Mouse (Mus musculus): ENCODE results near the gene Spred2. TPM values are rescaled to one million over a fixed set of nuclear protein-coding genes. Genes with fewer than 3 reads are reported as not detected.
A peak's percentile ranks its signal among the peaks of the same experiment; 100 is the strongest.
"Not testable (repeated sequence)": the region's sequence is repeated elsewhere in the genome, so short reads cannot be mapped to it uniquely, and the experiment has no call there.

Spred2 gene
- polyA plus RNA-seq, 1 experiment from 2014 or later: 5.6 TPM

DNA sequence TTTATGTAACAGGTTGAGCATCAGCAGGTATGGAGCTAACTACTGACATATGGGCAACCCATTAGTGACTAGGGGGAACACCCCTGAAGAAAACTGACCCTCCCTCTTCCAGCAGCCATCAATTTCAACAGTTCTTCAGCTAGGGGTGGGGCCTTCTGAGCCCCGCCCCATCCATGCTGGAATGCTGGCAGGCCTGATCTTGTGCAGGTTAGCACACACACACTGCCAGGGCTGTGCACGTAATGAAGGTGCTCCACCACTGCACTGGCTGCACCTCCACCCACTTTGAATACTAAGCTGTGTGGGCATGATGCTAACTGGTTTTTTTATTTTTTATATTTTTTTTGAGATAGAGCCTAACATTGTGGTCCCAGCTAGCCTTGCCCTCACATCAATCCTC lies 133.3 kb downstream of the Spred2 start:
- no peak overlapping the region for H3K4me2 ChIP-seq (replicated peaks)
- 94% methylated on average over 2 of the region's 2 CpGs for WGBS

GRCm38 (mm10) chr11:20059736-20060135 lies 135.6 kb downstream of the Spred2 start:
- no peak for ATAC-seq (ENCODE audit: low FRiP score, low read depth)

More for the DNA sequence above, 133.3 kb downstream of the Spred2 start:
- no peaks in the 10 kb centered on the region for H3K27me3 ChIP-seq
- H3K9me3 ChIP-seq: no peaks in the 10 kb centered on the region
- H3K9ac ChIP-seq (replicated peaks): no peak overlapping the region
- no peak overlapping the region for H3K4me3 ChIP-seq
- no peaks in the 10 kb centered on the region for H3K4me1 ChIP-seq
- H3K27ac ChIP-seq (replicated peaks): no peak overlapping the region
- H3K36me3 ChIP-seq: peaks cover 39% of the 10 kb centered on the region
- 0 out of 2 replicates have a peak, but pooled peaks have one; percentile 34 for ATAC-seq (ENCODE audit: low FRiP score, low read depth)

GRCm38 (mm10) chr11:20062801-20063200 lies 138.6 kb downstream of the Spred2 start:
- H3K4me1 ChIP-seq; H3K27me3 ChIP-seq; H3K4me2 ChIP-seq (replicated peaks); H3K4me3 ChIP-seq; ATAC-seq (ENCODE audit: low FRiP score, low read depth); H3K9me3 ChIP-seq; H3K9ac ChIP-seq (replicated peaks); H3K27ac ChIP-seq (replicated peaks): not testable (repeated sequence)
- WGBS: 93% methylated on average over 9 of the region's 9 CpGs
- peaks cover 53% of the 10 kb centered on the region for H3K36me3 ChIP-seq

More at GRCm38 (mm10) chr11:20059736-20060135, 135.6 kb downstream of the Spred2 start:
- WGBS: 78% methylated on average over 3 of the region's 3 CpGs
- H3K27ac ChIP-seq (replicated peaks): no peak overlapping the region
- H3K9ac ChIP-seq (replicated peaks): no peak overlapping the region
- no peak overlapping the region for H3K4me2 ChIP-seq (replicated peaks)
- H3K4me3 ChIP-seq: no peak overlapping the region
- H3K36me3 ChIP-seq: peaks cover 44% of the 10 kb centered on the region
- no peaks in the 10 kb centered on the region for H3K9me3 ChIP-seq
- peaks cover 4% of the 10 kb centered on the region; the same call in 1 of the 2 replicates for H3K4me1 ChIP-seq
- H3K27me3 ChIP-seq: no peaks in the 10 kb centered on the region

- not testable (repeated sequence) for H3K4me1 ChIP-seq; H3K27me3 ChIP-seq; H3K9ac ChIP-seq (replicated peaks); ATAC-seq (ENCODE audit: low FRiP score, low read depth); H3K4me2 ChIP-seq (replicated peaks); H3K4me3 ChIP-seq; H3K9me3 ChIP-seq; H3K27ac ChIP-seq (replicated peaks)
- H3K36me3 ChIP-seq: peaks cover 57% of the 10 kb centered on the region
- 23% methylated on average over 2 of the region's 2 CpGs for WGBS
Measured at GRCm38 (mm10) chr11:20064086-20064485, 139.9 kb downstream of the Spred2 start.

- ATAC-seq (ENCODE audit: low FRiP score, low read depth): no peak
- H3K4me3 ChIP-seq: no peak overlapping the region
- H3K4me2 ChIP-seq (replicated peaks): no peak overlapping the region
- H3K9ac ChIP-seq (replicated peaks): no peak overlapping the region
- H3K27ac ChIP-seq (replicated peaks): no peak overlapping the region
- H3K36me3 ChIP-seq: peaks cover 57% of the 10 kb centered on the region
- 93% methylated on average over 2 of the region's 2 CpGs for WGBS
- H3K9me3 ChIP-seq: no peaks in the 10 kb centered on the region
- no peaks in the 10 kb centered on the region for H3K27me3 ChIP-seq
- H3K4me1 ChIP-seq: peaks cover 8% of the 10 kb centered on the region; the same call in 1 of the 2 replicates
Measured at GRCm38 (mm10) chr11:20064926-20065325, 140.8 kb downstream of the Spred2 start.

GRCm38 (mm10) chr11:20066106-20066505 lies 141.9 kb downstream of the Spred2 start:
- no peak overlapping the region for H3K27ac ChIP-seq (replicated peaks)
- no peak for ATAC-seq (ENCODE audit: low FRiP score, low read depth)
- no peak overlapping the region for H3K9ac ChIP-seq (replicated peaks)
- peaks cover 8% of the 10 kb centered on the region; the same call in 1 of the 2 replicates for H3K4me1 ChIP-seq
- H3K27me3 ChIP-seq: no peaks in the 10 kb centered on the region
- no peaks in the 10 kb centered on the region for H3K9me3 ChIP-seq
- H3K4me2 ChIP-seq (replicated peaks): no peak overlapping the region
- no peak overlapping the region for H3K4me3 ChIP-seq
- 97% methylated on average over 1 of the region's 1 CpGs for WGBS
- H3K36me3 ChIP-seq: peaks cover 53% of the 10 kb centered on the region

- Histone ChIP-seq H3K27ac (replicated peaks) (no peak overlapping the region), H3K4me3 (no peak overlapping the region), H3K9ac (replicated peaks) (no peak overlapping the region), H3K27me3 (no peaks in the 10 kb centered on the region), H3K9me3 (no peaks in the 10 kb centered on the region), H3K36me3 (peaks cover 59% of the 10 kb centered on the region), H3K4me2 (replicated peaks) (no peak overlapping the region), H3K4me1 (peaks cover 8% of the 10 kb centered on the region; the same call in 1 of the 2 replicates)
- WGBS: 86% methylated on average over 1 of the region's 1 CpGs
- no peak for ATAC-seq (ENCODE audit: low FRiP score, low read depth)
Measured at GRCm38 (mm10) chr11:20067521-20067920, 143.3 kb downstream of the Spred2 start.

DNA sequence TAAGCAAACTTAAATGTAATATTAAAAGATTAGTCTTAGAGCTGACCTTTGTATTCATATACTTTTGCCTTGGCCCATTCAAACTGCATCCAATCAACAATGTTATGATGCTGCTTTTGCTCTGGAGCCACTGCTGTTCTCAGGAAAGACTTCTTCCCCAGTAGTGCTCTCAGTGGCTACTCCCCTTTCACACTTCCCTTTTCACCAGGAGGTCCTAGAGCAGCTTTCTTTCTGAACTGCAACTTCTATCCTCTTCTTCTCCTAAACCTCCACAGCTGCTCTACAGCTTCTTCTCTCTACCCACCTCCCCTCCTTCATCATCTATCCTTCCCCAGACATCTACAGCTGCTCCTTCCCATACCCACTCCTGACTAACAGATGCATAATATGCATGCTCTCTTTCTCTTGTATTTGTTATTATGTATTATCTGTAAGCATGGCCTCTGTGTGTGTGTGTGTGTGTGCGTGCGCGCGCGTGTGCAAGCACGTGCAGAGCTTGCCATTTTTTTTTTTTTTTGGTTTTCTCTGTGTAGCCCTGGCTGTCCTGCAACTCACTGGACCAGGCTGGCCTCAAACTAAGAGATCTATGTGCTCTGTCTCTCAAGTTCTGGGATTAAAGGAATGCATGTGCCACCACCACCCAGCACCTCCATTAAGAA lies 144.3 kb downstream of the Spred2 start:
- Histone ChIP-seq H3K4me3 (no peak overlapping the region), H3K27ac (replicated peaks) (no peak overlapping the region), H3K9ac (replicated peaks) (no peak overlapping the region), H3K4me2 (replicated peaks) (no peak overlapping the region), H3K4me1 (peaks cover 8% of the 10 kb centered on the region; the same call in 1 of the 2 replicates), H3K27me3 (no peaks in the 10 kb centered on the region), H3K9me3 (no peaks in the 10 kb centered on the region), H3K36me3 (peaks cover 67% of the 10 kb centered on the region)
- 96% methylated on average over 6 of the region's 6 CpGs for WGBS
- no peak for ATAC-seq (ENCODE audit: low FRiP score, low read depth)

GRCm38 (mm10) chr11:20072174-20072573 lies 148.0 kb downstream of the Spred2 start:
- Histone ChIP-seq H3K4me1 (no peaks in the 10 kb centered on the region), H3K4me2 (replicated peaks) (no peak overlapping the region), H3K9ac (replicated peaks) (no peak overlapping the region), H3K36me3 (peaks cover 72% of the 10 kb centered on the region), H3K4me3 (no peak overlapping the region), H3K27me3 (no peaks in the 10 kb centered on the region), H3K27ac (replicated peaks) (no peak overlapping the region), H3K9me3 (no peaks in the 10 kb centered on the region)
- no peak for ATAC-seq (ENCODE audit: low FRiP score, low read depth)
- WGBS: 84% methylated on average over 3 of the region's 3 CpGs

DNA sequence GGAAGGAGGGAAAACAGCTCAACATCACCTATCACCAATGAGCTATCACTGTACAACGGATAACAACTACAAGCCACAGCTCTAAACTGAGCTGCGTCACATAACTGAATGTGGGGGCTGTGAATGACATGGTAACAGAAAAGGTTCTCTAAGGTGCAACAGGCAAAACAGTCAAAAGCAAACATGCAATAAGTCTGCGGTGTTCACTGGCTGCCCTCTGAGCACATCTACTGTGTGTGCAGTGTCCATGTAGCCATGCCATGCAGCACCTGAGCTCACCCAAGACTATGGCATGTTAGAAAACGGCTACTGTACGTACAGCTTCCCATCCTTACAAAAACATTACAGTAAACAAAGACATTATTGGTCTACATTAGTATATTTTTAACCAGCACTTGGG lies 148.7 kb downstream of the Spred2 start:
- H3K36me3 ChIP-seq: peaks cover 73% of the 10 kb centered on the region
- H3K4me3 ChIP-seq: no peak overlapping the region
- no peaks in the 10 kb centered on the region for H3K4me1 ChIP-seq
- H3K4me2 ChIP-seq (replicated peaks): no peak overlapping the region
- no peaks in the 10 kb centered on the region for H3K9me3 ChIP-seq
- no peak for ATAC-seq (ENCODE audit: low FRiP score, low read depth)
- 91% methylated on average over 5 of the region's 5 CpGs for WGBS
- H3K27ac ChIP-seq (replicated peaks): no peak overlapping the region
- H3K9ac ChIP-seq (replicated peaks): no peak overlapping the region
- no peaks in the 10 kb centered on the region for H3K27me3 ChIP-seq

All from midbrain, embryonic 12.5 days (tissue).